Mouse (Mus musculus): ENCODE data around the gene Stx5a. TPM values are rescaled to one million over a fixed set of nuclear protein-coding genes. Genes with fewer than 3 reads are reported as not detected.

Stx5a gene
- total and polyA plus RNA-seq, 3 experiments, result 23.8 to 33.4 (median 25.3) TPM

DNA sequence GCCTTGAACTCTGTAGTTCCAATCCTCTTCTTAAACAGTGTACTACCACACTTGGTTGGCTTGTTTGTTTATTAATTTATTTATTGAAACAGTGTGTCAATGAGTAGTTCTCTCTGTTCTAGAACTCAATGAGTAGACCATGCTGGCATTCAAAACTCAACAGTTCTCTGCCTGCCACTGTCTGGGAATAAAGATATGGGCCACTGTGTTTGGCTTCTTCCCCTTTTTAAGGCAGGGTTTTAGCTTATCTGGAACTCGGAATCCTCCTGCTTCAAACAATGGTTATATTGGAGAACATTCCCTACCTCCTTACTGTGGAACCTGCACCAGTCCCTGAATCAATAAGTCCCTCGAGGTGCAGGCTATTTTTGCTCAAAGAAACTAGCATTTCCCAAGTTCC, 17.7 kb downstream of the Stx5a start:
- Histone ChIP-seq H3K4me3 (no peak overlapping the region), H3K9ac (ENCODE audit: low read depth, low read length) (no peak overlapping the region), H3K4me1 (ENCODE audit: control insufficient read depth, insufficient read depth, low read length) (peaks cover 4% of the 10 kb centered on the region), H3K79me2 (replicated peaks; ENCODE audit: control insufficient read depth, insufficient read depth, low read length) (peaks cover 7% of the 10 kb centered on the region), H3K27me3 (ENCODE audit: control insufficient read depth, insufficient read depth, low read length) (no peaks in the 10 kb centered on the region), H3K27ac (no peak overlapping the region), H3K36me3 (ENCODE audit: control insufficient read depth, insufficient read depth, low read length) (peaks cover 11% of the 10 kb centered on the region)
- DNase-seq, result no peak
- 53% methylated on average over 2 of the region's 2 CpGs for WGBS
- TF ChIP-seq POLR2A (IDR thresholded peaks at IDR 0.05; ENCODE audit: insufficient read depth, low read depth, low read length), result no peak
- intact Hi-C loops (cut with DNase I), result loop anchor here (5.0 kb wide), 1 partner anchor 58 kb away; the partner anchor contains the start of gene Ttc9c

DNA sequence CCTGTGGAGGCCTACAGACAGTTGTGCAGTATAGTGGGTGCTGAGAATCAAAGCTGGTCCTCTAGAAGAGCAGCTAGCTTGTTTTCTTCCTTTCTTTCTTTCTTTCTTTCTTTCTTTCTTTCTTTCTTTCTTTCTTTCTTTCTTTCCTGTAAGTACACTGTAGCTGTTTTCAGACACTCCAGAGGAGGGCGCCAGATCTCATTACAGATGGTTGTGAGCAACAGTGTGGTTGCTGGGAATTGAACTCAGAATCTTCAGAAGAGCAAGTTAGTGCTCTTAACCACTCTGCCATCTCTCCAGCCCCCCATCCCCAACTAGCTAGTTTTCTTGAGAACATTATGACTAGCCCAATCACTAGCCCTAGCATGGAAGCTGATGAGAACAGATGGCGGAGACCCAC, 19.5 kb downstream of the Stx5a start:
- DNase-seq, result no peak
- Histone ChIP-seq H3K9ac (ENCODE audit: low read depth, low read length) (no peak overlapping the region), H3K79me2 (replicated peaks; ENCODE audit: control insufficient read depth, insufficient read depth, low read length) (peaks cover 7% of the 10 kb centered on the region), H3K4me3 (no peak overlapping the region), H3K27me3 (ENCODE audit: control insufficient read depth, insufficient read depth, low read length) (no peaks in the 10 kb centered on the region), H3K27ac (no peak overlapping the region), H3K36me3 (ENCODE audit: control insufficient read depth, insufficient read depth, low read length) (peaks cover 14% of the 10 kb centered on the region), H3K4me1 (ENCODE audit: control insufficient read depth, insufficient read depth, low read length) (peaks cover 3% of the 10 kb centered on the region)
- intact Hi-C loops (cut with DNase I), result no loop called here
- TF ChIP-seq EP300 (IDR thresholded peaks at IDR 0.05; ENCODE audit: insufficient read depth, low read depth, low read length) (no peak), CTCF (IDR thresholded peaks at IDR 0.05) (peak; percentile 29; the same call in 1 of the 2 replicates)
- 93% methylated on average over 2 of the region's 2 CpGs for WGBS

DNA sequence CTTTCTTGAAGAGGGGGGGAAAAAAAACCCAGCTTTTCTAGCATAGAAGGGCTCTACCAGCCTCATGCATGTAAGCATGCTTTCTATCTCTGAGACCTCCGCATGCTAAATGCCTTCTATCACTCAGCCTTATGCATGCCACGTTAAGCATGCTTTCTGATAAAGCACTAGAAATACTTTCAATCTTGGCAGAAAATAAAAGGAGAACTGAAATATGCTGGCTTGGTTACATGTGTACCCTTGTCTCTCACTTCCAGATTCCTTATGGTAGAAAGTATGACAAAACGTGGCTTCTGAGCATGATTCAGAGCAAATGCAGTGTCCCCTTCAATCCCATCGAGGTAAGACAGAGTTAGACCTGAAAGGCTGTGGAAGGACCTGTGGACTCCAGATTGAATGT, 22.1 kb downstream of the Stx5a start:
- H3K79me2 ChIP-seq (replicated peaks; ENCODE audit: control insufficient read depth, insufficient read depth, low read length), result 0 out of 2 replicates have a peak, but pooled peaks cover 2% of the 10 kb centered on the region
- H3K27me3 ChIP-seq (ENCODE audit: control insufficient read depth, insufficient read depth, low read length), result no peaks in the 10 kb centered on the region
- H3K27ac ChIP-seq, result no peak overlapping the region
- intact Hi-C loops (cut with DNase I), result no loop called here
- H3K4me1 ChIP-seq (ENCODE audit: control insufficient read depth, insufficient read depth, low read length), result no peaks in the 10 kb centered on the region
- no peak for DNase-seq
- H3K4me3 ChIP-seq, result no peak overlapping the region
- WGBS, result 64% methylated on average over 4 of the region's 4 CpGs
- H3K36me3 ChIP-seq (ENCODE audit: control insufficient read depth, insufficient read depth, low read length), result peaks cover 10% of the 10 kb centered on the region
- no peak for TF ChIP-seq EP300 (IDR thresholded peaks at IDR 0.05; ENCODE audit: insufficient read depth, low read depth, low read length)
- no peak for TF ChIP-seq CTCF (IDR thresholded peaks at IDR 0.05)
- TF ChIP-seq POLR2A (IDR thresholded peaks at IDR 0.05; ENCODE audit: insufficient read depth, low read depth, low read length), result no peak
- H3K9ac ChIP-seq (ENCODE audit: low read depth, low read length), result no peak overlapping the region

DNA sequence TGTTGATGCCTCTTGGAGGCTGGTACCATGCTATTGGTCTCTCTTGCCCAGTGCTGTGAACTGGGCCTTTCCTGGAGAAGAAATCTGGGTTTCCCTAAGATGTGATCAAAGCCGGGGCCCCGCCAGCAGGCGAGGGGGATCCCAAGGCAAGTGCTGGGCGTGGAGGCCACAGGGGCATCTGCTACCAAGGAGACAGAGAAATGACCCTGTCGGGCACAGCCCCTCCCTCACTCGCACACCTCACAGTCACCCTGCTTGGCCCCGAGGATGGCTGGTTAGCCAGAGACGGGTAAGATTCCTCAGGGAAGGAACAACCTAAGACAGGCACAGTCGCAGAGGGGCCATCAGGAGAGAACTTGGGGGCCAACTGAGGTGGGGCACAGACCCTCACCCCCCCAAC, 24.3 kb downstream of the Stx5a start:
- intact Hi-C loops (cut with DNase I), result no loop called here
- Histone ChIP-seq H3K4me1 (ENCODE audit: control insufficient read depth, insufficient read depth, low read length) (peaks cover 3% of the 10 kb centered on the region), H3K36me3 (ENCODE audit: control insufficient read depth, insufficient read depth, low read length) (peaks cover 12% of the 10 kb centered on the region), H3K79me2 (replicated peaks; ENCODE audit: control insufficient read depth, insufficient read depth, low read length) (no peaks in the 10 kb centered on the region), H3K9ac (ENCODE audit: low read depth, low read length) (no peak overlapping the region), H3K27ac (no peak overlapping the region), H3K27me3 (ENCODE audit: control insufficient read depth, insufficient read depth, low read length) (no peaks in the 10 kb centered on the region), H3K4me3 (no peak overlapping the region)
- 95% methylated on average over 9 of the region's 9 CpGs for WGBS
- no peak for DNase-seq
- TF ChIP-seq POLR2A (IDR thresholded peaks at IDR 0.05; ENCODE audit: insufficient read depth, low read depth, low read length) (no peak), CTCF (IDR thresholded peaks at IDR 0.05) (no peak), EP300 (IDR thresholded peaks at IDR 0.05; ENCODE audit: insufficient read depth, low read depth, low read length) (no peak)

DNA sequence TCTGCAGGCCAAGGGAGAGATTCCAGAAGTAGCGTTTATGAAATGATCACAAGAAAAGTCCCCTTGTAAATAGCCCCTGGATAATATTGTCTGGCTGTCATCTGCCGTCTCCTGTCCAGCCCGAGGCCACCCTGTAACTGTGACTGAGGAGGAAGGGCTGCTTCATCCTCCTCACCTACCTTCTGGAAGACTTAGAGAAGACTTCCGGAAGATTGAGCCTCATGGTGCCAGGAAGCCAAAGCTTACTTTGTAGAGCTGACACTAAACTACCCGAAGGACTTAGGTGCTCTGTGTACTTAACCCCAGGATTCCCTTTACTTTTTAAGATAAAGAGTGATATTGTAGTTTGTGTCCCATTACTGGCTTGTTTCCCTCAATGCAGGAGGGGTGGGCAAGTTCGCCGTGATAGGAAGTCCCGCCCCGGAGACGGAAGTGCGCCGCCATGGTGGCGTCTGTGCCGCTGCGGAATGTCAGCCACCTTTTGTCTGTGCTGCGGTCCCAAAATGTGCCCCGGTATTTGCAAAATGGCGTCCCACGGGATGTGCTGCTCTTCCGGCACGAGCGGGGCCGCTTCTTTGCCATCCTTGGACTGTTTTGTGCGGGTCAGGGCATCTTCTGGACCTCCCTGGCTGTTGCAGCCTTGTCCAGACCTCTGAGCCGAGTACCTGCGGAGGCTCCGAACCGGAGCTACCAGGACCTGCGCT, 29.5 kb downstream of the Stx5a start, which contains the start of gene Tmem223:
Gene Tmem223 (plus strand): TSS at position 430 of the 704 bp plus-strand sequence.
- intact Hi-C loops (cut with DNase I), result loop anchor here (5.0 kb wide), 1 partner anchor 47 kb away; the partner anchor contains the start of gene Ttc9c
- Histone ChIP-seq H3K4me1 (ENCODE audit: control insufficient read depth, insufficient read depth, low read length) (peaks cover 11% of the 10 kb centered on the region), H3K9ac (ENCODE audit: low read depth, low read length) (peak within 1 kb of the TSS; percentile 99), H3K27me3 (ENCODE audit: control insufficient read depth, insufficient read depth, low read length) (no peaks in the 10 kb centered on the region), H3K79me2 (replicated peaks; ENCODE audit: control insufficient read depth, insufficient read depth, low read length) (peaks cover 1% of the 10 kb centered on the region; the same call in 1 of the 2 replicates), H3K27ac (peak within 1 kb of the TSS; percentile 91), H3K36me3 (ENCODE audit: control insufficient read depth, insufficient read depth, low read length) (peaks cover 13% of the 10 kb centered on the region), H3K4me3 (peak within 1 kb of the TSS; percentile 85)
- peak; percentile 87 for DNase-seq
- 8% methylated on average over 29 of the region's 29 CpGs for WGBS
- TF ChIP-seq CTCF (IDR thresholded peaks at IDR 0.05), result peak; percentile 18; the same call in 1 of the 2 replicates
- TF ChIP-seq EP300 (IDR thresholded peaks at IDR 0.05; ENCODE audit: insufficient read depth, low read depth, low read length), result 0 out of 2 replicates have a peak, but pooled peaks have one; percentile 41
- peak; percentile 96 for TF ChIP-seq POLR2A (IDR thresholded peaks at IDR 0.05; ENCODE audit: insufficient read depth, low read depth, low read length)

DNA sequence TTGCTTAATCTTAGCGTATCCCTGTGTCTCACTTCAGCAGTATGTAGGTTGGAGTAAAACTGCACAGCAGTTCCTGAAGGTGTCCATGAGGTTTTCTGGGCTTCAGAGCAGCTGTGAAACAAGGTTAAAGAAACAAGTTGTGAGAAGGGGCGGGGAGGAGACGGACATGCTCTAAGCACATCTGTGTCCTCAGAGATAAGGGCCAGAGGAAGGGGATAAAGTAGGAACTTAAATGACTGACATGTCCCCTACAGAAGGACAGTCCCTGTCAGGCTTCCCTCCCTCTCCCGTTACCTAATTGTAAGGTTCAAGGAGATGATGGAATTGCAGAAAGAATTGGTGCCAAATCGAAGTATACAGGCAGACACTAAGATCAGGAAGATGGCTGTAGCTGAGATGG, 31.8 kb downstream of the Stx5a start:
- peaks cover 1% of the 10 kb centered on the region; the same call in 1 of the 2 replicates for H3K79me2 ChIP-seq (replicated peaks; ENCODE audit: control insufficient read depth, insufficient read depth, low read length)

More for the DNA sequence above, 31.8 kb downstream of the Stx5a start:
- WGBS, result 52% methylated on average over 5 of the region's 5 CpGs
- TF ChIP-seq POLR2A (IDR thresholded peaks at IDR 0.05; ENCODE audit: insufficient read depth, low read depth, low read length) (0 out of 2 replicates have a peak, but pooled peaks have one; percentile 7), EP300 (IDR thresholded peaks at IDR 0.05; ENCODE audit: insufficient read depth, low read depth, low read length) (no peak)
- intact Hi-C loops (cut with DNase I), result loop anchor here (5.0 kb wide), 1 partner anchor 44 kb away; the partner anchor contains the start of gene Ttc9c
- H3K4me1 ChIP-seq (ENCODE audit: control insufficient read depth, insufficient read depth, low read length), result peaks cover 11% of the 10 kb centered on the region
- H3K4me3 ChIP-seq, result no peak overlapping the region
- H3K36me3 ChIP-seq (ENCODE audit: control insufficient read depth, insufficient read depth, low read length), result peaks cover 11% of the 10 kb centered on the region
- no peak overlapping the region for H3K9ac ChIP-seq (ENCODE audit: low read depth, low read length)
- no peaks in the 10 kb centered on the region for H3K27me3 ChIP-seq (ENCODE audit: control insufficient read depth, insufficient read depth, low read length)
- DNase-seq, result no peak
- H3K27ac ChIP-seq, result no peak overlapping the region
